Mouse (Mus musculus): ENCODE measurements around the gene Srpk1. TPM values are rescaled to one million over a fixed set of nuclear protein-coding genes. Genes with fewer than 3 reads are reported as not detected.

The Srpk1 gene
- polyA plus RNA-seq, 1 experiment: 29.0 TPM

DNA sequence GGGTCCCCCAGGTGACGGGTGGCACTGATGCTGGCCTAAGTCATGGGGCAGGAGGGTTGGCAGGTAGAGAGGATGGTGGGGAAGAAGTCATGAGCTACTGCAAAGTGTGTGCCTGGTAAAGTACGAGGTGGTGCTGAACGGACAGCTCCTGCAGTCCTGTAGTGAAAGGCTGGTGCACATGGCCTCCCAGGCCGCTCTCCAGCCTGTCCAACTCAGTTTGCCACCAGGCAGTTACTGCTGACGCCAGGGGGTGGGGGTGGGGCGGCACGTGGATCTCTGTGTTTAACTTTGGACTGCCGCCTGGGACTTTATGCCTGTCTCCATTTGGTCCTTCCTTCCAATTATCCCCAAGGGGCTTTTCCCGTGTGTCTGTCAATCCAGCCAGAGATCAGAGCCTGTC is 42.1 kb downstream of the Srpk1 start:
- Histone ChIP-seq H3K4me3 (ENCODE audit: insufficient read depth, poor library complexity, severe bottlenecking) (no peak overlapping the region), H3K36me3 (ENCODE audit: control insufficient read depth, insufficient read depth) (no peaks in the 10 kb centered on the region), H3ac (ENCODE audit: control insufficient read depth, insufficient read length, low read depth) (no peak overlapping the region), H3K79me3 (ENCODE audit: low read depth) (no peaks in the 10 kb centered on the region), H3K27me3 (ENCODE audit: control insufficient read depth, insufficient read depth, insufficient read length) (peaks cover 3% of the 10 kb centered on the region), H3K79me2 (ENCODE audit: control insufficient read depth, insufficient read depth) (no peaks in the 10 kb centered on the region)
- TF ChIP-seq MAX (IDR thresholded peaks at IDR 0.05): peak; percentile 88
- no peak for TF ChIP-seq USF1 (IDR thresholded peaks at IDR 0.05; ENCODE audit: low read depth)

DNA sequence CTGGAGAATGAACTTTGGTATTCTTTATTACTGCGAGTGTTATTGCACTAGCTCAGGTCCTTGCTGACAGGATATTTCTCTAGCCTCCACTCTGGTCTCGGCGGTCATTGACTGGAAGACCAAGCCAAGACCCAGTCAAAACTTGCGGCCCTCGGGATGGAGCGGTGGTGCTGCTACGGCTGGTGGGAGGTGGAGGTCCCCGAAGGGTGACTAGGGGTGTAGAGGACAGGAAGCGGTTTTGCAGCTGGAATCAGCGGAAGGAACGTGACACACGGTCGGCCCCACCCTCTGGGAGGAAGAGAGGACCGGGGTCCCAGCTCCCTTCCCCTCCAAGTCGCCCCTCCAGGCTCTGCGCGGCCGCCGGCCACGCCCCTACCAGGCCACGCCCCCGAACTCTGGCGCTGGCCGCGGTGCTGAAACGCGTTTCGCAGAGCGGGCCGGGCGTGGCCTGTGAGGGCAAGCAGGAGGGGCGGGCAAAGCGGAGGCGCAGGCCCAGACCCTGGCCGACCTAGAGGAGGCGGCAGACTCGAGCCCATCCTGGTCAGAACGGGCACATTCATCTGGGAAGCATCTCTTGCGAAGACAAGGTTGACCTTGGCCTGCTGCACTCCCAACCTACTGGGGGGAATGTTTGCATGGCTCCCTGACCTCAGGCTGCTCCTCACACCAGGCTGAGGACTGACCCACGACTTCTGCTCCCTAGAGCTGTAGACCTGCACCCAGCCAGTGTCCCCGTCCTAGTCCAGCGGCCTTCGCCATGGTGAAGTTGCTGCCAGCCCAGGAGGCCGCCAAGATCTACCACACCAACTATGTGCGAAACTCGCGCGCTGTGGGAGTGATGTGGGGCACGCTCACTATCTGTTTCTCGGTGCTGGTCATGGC is 47.0 kb downstream of the Srpk1 start, which contains the start of gene Lhfpl5:
Gene Lhfpl5 (plus strand): TSS at position 398 of the 882 bp plus-strand sequence.
- no peaks in the 10 kb centered on the region for H3K36me3 ChIP-seq (ENCODE audit: control insufficient read depth, insufficient read depth)
- no peak within 1 kb of the TSS for H3ac ChIP-seq (ENCODE audit: control insufficient read depth, insufficient read length, low read depth)
- no peaks in the 10 kb centered on the region for H3K79me3 ChIP-seq (ENCODE audit: low read depth)
- H3K4me3 ChIP-seq (ENCODE audit: insufficient read depth, poor library complexity, severe bottlenecking): no peak within 1 kb of the TSS
- H3K79me2 ChIP-seq (ENCODE audit: control insufficient read depth, insufficient read depth): no peaks in the 10 kb centered on the region
- peaks cover 8% of the 10 kb centered on the region for H3K27me3 ChIP-seq (ENCODE audit: control insufficient read depth, insufficient read depth, insufficient read length)
- TF ChIP-seq FOSL1 (IDR thresholded peaks at IDR 0.05; ENCODE audit: insufficient read depth, low read length, poor library complexity, severe bottlenecking): no peak
- no peak for TF ChIP-seq CTCF (IDR thresholded peaks at IDR 0.05; ENCODE audit: control insufficient read depth, insufficient read depth, insufficient read length)
- TF ChIP-seq MAX (IDR thresholded peaks at IDR 0.05): no peak
- no peak for TF ChIP-seq MYOG (IDR thresholded peaks at IDR 0.05; ENCODE audit: control insufficient read depth, extremely low read depth, insufficient read length)
- no peak for TF ChIP-seq CEBPB (IDR thresholded peaks at IDR 0.05; ENCODE audit: low read depth)
- no peak for TF ChIP-seq MYOD1 (IDR thresholded peaks at IDR 0.05; ENCODE audit: control insufficient read depth, insufficient read length, low read depth)
- TF ChIP-seq USF1 (IDR thresholded peaks at IDR 0.05; ENCODE audit: low read depth): no peak

DNA sequence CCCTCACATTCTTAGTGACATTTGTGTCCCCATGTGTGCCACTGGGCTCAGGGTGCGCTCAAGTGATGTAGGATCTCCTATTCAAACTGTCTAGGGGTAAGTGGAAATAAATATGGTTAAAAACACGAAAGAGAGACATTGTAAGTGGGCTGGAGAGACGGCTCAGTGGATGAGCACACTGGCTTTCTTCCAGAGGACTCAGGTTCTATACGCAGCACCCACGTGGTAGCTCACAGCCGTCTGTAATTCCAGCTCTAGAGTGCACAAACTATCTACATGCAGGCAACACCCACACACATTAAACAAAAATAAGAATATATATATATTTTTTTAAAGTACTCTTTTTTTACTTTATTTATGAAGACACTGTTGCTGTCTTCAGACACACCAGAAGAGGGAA is 49.6 kb downstream of the Srpk1 start:
- TF ChIP-seq CTCF (IDR thresholded peaks at IDR 0.05; ENCODE audit: control insufficient read depth, insufficient read depth, insufficient read length) (no peak), CEBPB (IDR thresholded peaks at IDR 0.05; ENCODE audit: low read depth) (no peak), FOSL1 (IDR thresholded peaks at IDR 0.05; ENCODE audit: insufficient read depth, low read length, poor library complexity, severe bottlenecking) (no peak), MYOD1 (IDR thresholded peaks at IDR 0.05; ENCODE audit: control insufficient read depth, insufficient read length, low read depth) (no peak), USF1 (IDR thresholded peaks at IDR 0.05; ENCODE audit: low read depth) (no peak), MAX (IDR thresholded peaks at IDR 0.05) (no peak), MYOG (IDR thresholded peaks at IDR 0.05; ENCODE audit: control insufficient read depth, extremely low read depth, insufficient read length) (no peak)
- Histone ChIP-seq H3K36me3 (ENCODE audit: control insufficient read depth, insufficient read depth) (no peaks in the 10 kb centered on the region), H3K79me3 (ENCODE audit: low read depth) (no peaks in the 10 kb centered on the region)

DNA sequence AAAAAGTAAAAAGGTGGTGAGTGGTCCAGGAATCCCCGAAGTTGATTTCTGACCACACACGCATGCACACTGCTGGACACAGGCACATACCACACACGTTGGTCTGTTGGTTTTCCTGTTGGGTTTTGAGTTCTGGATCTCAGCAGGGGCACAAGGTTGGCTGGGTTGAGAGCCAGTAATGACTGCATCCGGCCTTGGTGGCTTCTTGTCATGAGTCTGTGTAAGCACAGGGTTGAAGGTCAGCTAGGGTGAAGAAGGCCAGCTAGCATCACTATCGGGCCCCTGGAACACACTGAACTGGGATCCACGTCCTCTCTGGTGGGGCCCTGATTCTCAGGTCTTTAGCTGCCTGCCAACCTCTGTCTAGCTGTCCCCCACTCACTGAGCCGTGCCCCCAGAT is 50.0 kb downstream of the Srpk1 start:
- Histone ChIP-seq H3K4me3 (ENCODE audit: insufficient read depth, poor library complexity, severe bottlenecking) (no peak overlapping the region), H3K27me3 (ENCODE audit: control insufficient read depth, insufficient read depth, insufficient read length) (peaks cover 4% of the 10 kb centered on the region), H3K36me3 (ENCODE audit: control insufficient read depth, insufficient read depth) (no peaks in the 10 kb centered on the region), H3K79me2 (ENCODE audit: control insufficient read depth, insufficient read depth) (no peaks in the 10 kb centered on the region), H3K79me3 (ENCODE audit: low read depth) (no peaks in the 10 kb centered on the region), H3ac (ENCODE audit: control insufficient read depth, insufficient read length, low read depth) (no peak overlapping the region)
- no peak for TF ChIP-seq MAX (IDR thresholded peaks at IDR 0.05)

More for the DNA sequence above, 49.6 kb downstream of the Srpk1 start:
- no peaks in the 10 kb centered on the region for H3K79me2 ChIP-seq (ENCODE audit: control insufficient read depth, insufficient read depth)
- H3K4me3 ChIP-seq (ENCODE audit: insufficient read depth, poor library complexity, severe bottlenecking): no peak overlapping the region
- H3K27me3 ChIP-seq (ENCODE audit: control insufficient read depth, insufficient read depth, insufficient read length): peaks cover 8% of the 10 kb centered on the region
- no peak overlapping the region for H3ac ChIP-seq (ENCODE audit: control insufficient read depth, insufficient read length, low read depth)

DNA sequence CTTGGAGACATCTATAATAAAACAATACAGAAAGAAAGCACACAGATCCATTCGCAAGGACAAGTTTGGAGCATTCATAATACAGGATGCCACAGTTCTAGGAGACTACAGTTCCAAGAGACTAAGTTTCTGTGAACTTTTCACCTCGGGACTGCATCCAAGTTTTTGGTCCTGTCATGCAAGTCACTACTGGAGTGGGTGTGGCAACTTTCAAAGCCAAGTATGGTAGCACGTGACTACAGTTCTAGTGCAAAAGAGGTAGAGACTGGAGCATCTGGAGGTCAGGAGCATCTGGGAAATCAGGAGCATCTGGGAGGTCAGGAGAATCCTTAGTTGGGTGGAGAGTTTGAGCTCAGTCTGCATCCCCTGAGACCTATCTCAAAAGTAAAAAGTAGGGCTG is 50.6 kb downstream of the Srpk1 start:
- no peaks in the 10 kb centered on the region for H3K36me3 ChIP-seq (ENCODE audit: control insufficient read depth, insufficient read depth)
- H3K4me3 ChIP-seq (ENCODE audit: insufficient read depth, poor library complexity, severe bottlenecking): no peak overlapping the region
- peaks cover 4% of the 10 kb centered on the region for H3K27me3 ChIP-seq (ENCODE audit: control insufficient read depth, insufficient read depth, insufficient read length)
- TF ChIP-seq MAX (IDR thresholded peaks at IDR 0.05): no peak
- no peak for TF ChIP-seq FOSL1 (IDR thresholded peaks at IDR 0.05; ENCODE audit: insufficient read depth, low read length, poor library complexity, severe bottlenecking)
- TF ChIP-seq USF1 (IDR thresholded peaks at IDR 0.05; ENCODE audit: low read depth): no peak
- H3K79me2 ChIP-seq (ENCODE audit: control insufficient read depth, insufficient read depth): no peaks in the 10 kb centered on the region
- H3K79me3 ChIP-seq (ENCODE audit: low read depth): no peaks in the 10 kb centered on the region
- no peak overlapping the region for H3ac ChIP-seq (ENCODE audit: control insufficient read depth, insufficient read length, low read depth)

DNA sequence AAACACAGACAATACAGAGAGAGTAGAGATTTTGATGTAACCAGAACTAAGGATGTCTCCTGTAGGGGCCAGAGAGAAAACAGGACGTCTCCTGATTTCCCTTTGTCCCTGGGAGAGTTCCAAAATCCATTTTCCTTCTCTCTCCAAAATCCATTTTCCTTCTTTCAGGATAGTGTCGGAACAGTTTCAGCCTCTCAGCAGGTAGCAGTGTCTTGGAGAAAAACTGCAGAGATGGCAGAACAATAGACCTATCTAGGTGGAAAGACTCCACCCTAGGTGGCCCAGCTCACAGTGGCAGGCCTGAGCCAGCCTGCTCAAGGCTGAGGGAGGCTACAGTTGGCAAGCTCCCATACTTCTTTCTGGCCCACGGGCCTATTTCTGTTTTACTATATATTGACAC is 55.0 kb downstream of the Srpk1 start:
- Histone ChIP-seq H3ac (ENCODE audit: control insufficient read depth, insufficient read length, low read depth) (no peak overlapping the region), H3K27me3 (ENCODE audit: control insufficient read depth, insufficient read depth, insufficient read length) (peaks cover 2% of the 10 kb centered on the region), H3K79me3 (ENCODE audit: low read depth) (no peaks in the 10 kb centered on the region), H3K36me3 (ENCODE audit: control insufficient read depth, insufficient read depth) (no peaks in the 10 kb centered on the region), H3K79me2 (ENCODE audit: control insufficient read depth, insufficient read depth) (no peaks in the 10 kb centered on the region), H3K4me3 (ENCODE audit: insufficient read depth, poor library complexity, severe bottlenecking) (no peak overlapping the region)
- TF ChIP-seq CEBPB (IDR thresholded peaks at IDR 0.05; ENCODE audit: low read depth) (no peak), MYOD1 (IDR thresholded peaks at IDR 0.05; ENCODE audit: control insufficient read depth, insufficient read length, low read depth) (no peak)

Data from C2C12 (cell line).